Mouse (Mus musculus) urinary bladder, postnatal 25 days (tissue): ENCODE measurements around the gene Parva.

Experiments used
- DNase-seq: peaks from one replicate; pipeline ENCODE4 v3.0.0; 2022; ENCODE audit warnings: low spot score

The Parva gene

GRCm38 (mm10) chr7:112514636-112515193, 87.4 kb downstream of the Parva start:
- no peak for DNase-seq

- DNase-seq, result no peak
Measured at GRCm38 (mm10) chr7:112525465-112525864, 98.2 kb downstream of the Parva start.

- DNase-seq, result no peak
Measured at GRCm38 (mm10) chr7:112526226-112526625, 98.9 kb downstream of the Parva start.

GRCm38 (mm10) chr7:112527230-112527629, 99.9 kb downstream of the Parva start:
- DNase-seq, result no peak

GRCm38 (mm10) chr7:112528059-112528458, 100.8 kb downstream of the Parva start:
- no peak for DNase-seq

GRCm38 (mm10) chr7:112528582-112529360, 101.5 kb downstream of the Parva start:
- DNase-seq, result no peak

- DNase-seq, result no peak
Measured at GRCm38 (mm10) chr7:112530924-112531323, 103.6 kb downstream of the Parva start.

- no peak for DNase-seq
Measured at GRCm38 (mm10) chr7:112534148-112534547, 106.8 kb downstream of the Parva start.

GRCm38 (mm10) chr7:112535408-112535921, 108.2 kb downstream of the Parva start:
- DNase-seq, result peak; percentile 47

GRCm38 (mm10) chr7:112549136-112549535, 121.8 kb downstream of the Parva start:
- DNase-seq, result no peak

GRCm38 (mm10) chr7:112561504-112561903, 134.2 kb downstream of the Parva start:
- DNase-seq, result no peak

- no peak for DNase-seq
Measured at GRCm38 (mm10) chr7:112567004-112567403, 139.7 kb downstream of the Parva start.

- no peak for DNase-seq
Measured at GRCm38 (mm10) chr7:112568961-112569360, 141.7 kb downstream of the Parva start.

GRCm38 (mm10) chr7:112581621-112582020, 154.3 kb downstream of the Parva start:
- no peak for DNase-seq

- DNase-seq, result no peak
Measured at GRCm38 (mm10) chr7:112582882-112583405, 155.6 kb downstream of the Parva start.

- DNase-seq, result no peak
Measured at GRCm38 (mm10) chr7:112587449-112587848, 160.1 kb downstream of the Parva start.

- DNase-seq, result no peak
Measured at GRCm38 (mm10) chr7:112589530-112589929, 162.2 kb downstream of the Parva start.

GRCm38 (mm10) chr7:112593586-112593985, 166.3 kb downstream of the Parva start:
- no peak for DNase-seq

GRCm38 (mm10) chr7:112595226-112595850, 168.0 kb downstream of the Parva start:
- no peak for DNase-seq

GRCm38 (mm10) chr7:112599650-112600049, 172.3 kb downstream of the Parva start:
- no peak for DNase-seq

- no peak for DNase-seq
Measured at GRCm38 (mm10) chr7:112600163-112600562, 172.9 kb downstream of the Parva start.

- DNase-seq, result no peak
Measured at GRCm38 (mm10) chr7:112602966-112603365, 175.7 kb downstream of the Parva start.
